Comparison of ENCODE assay signal across 8 mouse cellular contexts in genomic region chr3:88144648-88145410, GRCm38 (mm10). TPM values are rescaled to one million over a fixed set of nuclear protein-coding genes. Genes with fewer than 3 reads are reported as not detected.
DNase-seq lines count a peak whose midpoint lies in the region; ATAC-seq lines count a peak whose summit lies in the region.

No protein-coding gene starts in this region.

- peaks cover 41% of the 10 kb centered on the region for H3K36me3 ChIP-seq in megakaryocyte, embryonic 14.5 days (replicated peaks; ENCODE audit: low read length)
- H3K36me3 ChIP-seq in heart, embryonic 11.5 days (ENCODE audit: control insufficient read depth, insufficient read depth, low read length) = no peaks in the 10 kb centered on the region
- H3K36me3 ChIP-seq in neural tube, embryonic 13.5 days = no peaks in the 10 kb centered on the region

- WGBS in heart, embryonic 11.5 days (ENCODE audit: insufficient replicate concordance) = 54% methylated on average over 6 of the region's 6 CpGs
- 58% methylated on average over 6 of the region's 6 CpGs for WGBS in neural tube, embryonic 13.5 days

- ATAC-seq in megakaryocyte, adult 5-6 weeks (ENCODE audit: poor library complexity, severe bottlenecking) = no peak
- ATAC-seq in heart, embryonic 11.5 days (replicated peaks; ENCODE audit: insufficient number of reproducible peaks, low FRiP score, low TSS enrichment) = no peak
- no peak for ATAC-seq in neural tube, embryonic 13.5 days (ENCODE audit: low read depth)

- H3K9ac ChIP-seq in heart, embryonic 11.5 days (ENCODE audit: low read depth, low read length) = peak overlapping the region; percentile 91
- peak overlapping the region; percentile 88 for H3K9ac ChIP-seq in neural tube, embryonic 13.5 days

- no peaks in the 10 kb centered on the region for H3K9me3 ChIP-seq in megakaryocyte, embryonic 14.5 days
- H3K9me3 ChIP-seq in heart, embryonic 11.5 days (replicated peaks; ENCODE audit: control insufficient read depth, low read length) = no peaks in the 10 kb centered on the region
- H3K9me3 ChIP-seq in neural tube, embryonic 13.5 days = no peaks in the 10 kb centered on the region

- peaks cover 88% of the 10 kb centered on the region for H3K4me1 ChIP-seq in megakaryocyte, embryonic 14.5 days
- H3K4me1 ChIP-seq in heart, embryonic 11.5 days (ENCODE audit: control insufficient read depth, insufficient read depth, low read length) = peaks cover 76% of the 10 kb centered on the region
- H3K4me1 ChIP-seq in neural tube, embryonic 13.5 days (replicated peaks) = peaks cover 86% of the 10 kb centered on the region

- peak overlapping the region; percentile 96 for H3K4me3 ChIP-seq in megakaryocyte, embryonic 14.5 days (replicated peaks)
- H3K4me3 ChIP-seq in heart, embryonic 11.5 days (ENCODE audit: low read depth, low read length) = peak overlapping the region; percentile 97
- H3K4me3 ChIP-seq in neural tube, embryonic 13.5 days = peak overlapping the region; percentile 85

- peak overlapping the region; percentile 97 for H3K4me2 ChIP-seq in heart, embryonic 11.5 days
- peak overlapping the region; percentile 97 for H3K4me2 ChIP-seq in neural tube, embryonic 13.5 days

- peak overlapping the region; percentile 100 for H3K27ac ChIP-seq in heart, embryonic 11.5 days (ENCODE audit: low read depth, low read length)
- peak overlapping the region; percentile 99 for H3K27ac ChIP-seq in neural tube, embryonic 13.5 days (replicated peaks)

- no peaks in the 10 kb centered on the region for H3K27me3 ChIP-seq in megakaryocyte, embryonic 14.5 days (replicated peaks)
- H3K27me3 ChIP-seq in heart, embryonic 11.5 days (ENCODE audit: control insufficient read depth, insufficient read depth, low read length) = no peaks in the 10 kb centered on the region
- H3K27me3 ChIP-seq in neural tube, embryonic 13.5 days = peaks cover 14% of the 10 kb centered on the region

- peak; percentile 38 for DNase-seq in kidney, postnatal 10 days
- DNase-seq in thymus, postnatal 4 days = no peak
- no peak for DNase-seq in gastrocnemius, postnatal 10 days
- DNase-seq in adrenal gland, postnatal 25 days = no peak

RNA-seq across cellular contexts. Expression of gene Mef2d, which starts 2.7 kb away (rescaled TPM):
- polyA plus RNA-seq in megakaryocyte, embryonic 14.5 days (2012; ENCODE audit: insufficient read depth, low replicate concordance) = 60.2 and 145 TPM in 2 replicates
- 73.3 and 77.4 TPM in 2 replicates for total RNA-seq in megakaryocyte, adult 5-6 weeks (2015)
- 29.2 and 42.0 TPM in 2 replicates for total RNA-seq in megakaryocyte, adult 5-6 weeks (2017)
- 39.8 and 45.1 TPM in 2 replicates for polyA plus RNA-seq in heart, embryonic 11.5 days (2014; fragmentation: Nextera tagmentation; extraction: Ambion mirVana)
- 15.9 and 19.4 TPM in 2 replicates for polyA plus RNA-seq in neural tube, embryonic 13.5 days (2015; fragmentation: Nextera tagmentation; extraction: Ambion mirVana)
- total RNA-seq in gastrocnemius, postnatal 10 days (2021) = 100 to 1,000 TPM; 148 to 163 TPM
- 104 TPM in 2 replicates for total RNA-seq in adrenal gland, postnatal 25 days (2021)
